Mouse (Mus musculus) embryonic fibroblast, embryonic 13.5 days (primary cell): ENCODE data around the gene Cars2. TPM values are rescaled to one million over a fixed set of nuclear protein-coding genes. Genes with fewer than 3 reads are reported as not detected.
"Not testable (repeated sequence)": the region's sequence is repeated elsewhere in the genome, so short reads cannot be mapped to it uniquely, and the experiment has no call there.

Experiments used
- H3K27ac ChIP-seq: 2 replicates; pipeline ENCODE4 v1.5.1; 2012; ENCODE audit warnings: low read length, control low read depth, inconsistent platforms; ENCODE audit not compliant: insufficient read depth
- H3K4me1 ChIP-seq: 2 replicates; pipeline ENCODE4 v1.6.1; 2011; ENCODE audit warnings: low read length; ENCODE audit not compliant: control insufficient read depth, insufficient read depth
- H3K4me3 ChIP-seq: 2 replicates; pipeline ENCODE4 v1.5.1; 2011; ENCODE audit warnings: mild to moderate bottlenecking, control low read depth, low read length; ENCODE audit not compliant: insufficient read depth
- CTCF ChIP-seq: IDR thresholded peaks from 2 replicates; pipeline ENCODE4 v1.5.1; 2011; ENCODE audit warnings: mild to moderate bottlenecking, control low read depth, low read length, moderate library complexity, borderline replicate concordance; ENCODE audit not compliant: insufficient read depth
- POLR2A ChIP-seq: IDR thresholded peaks from 2 replicates; pipeline ENCODE4 v1.6.1; 2011; ENCODE audit warnings: low read depth, mild to moderate bottlenecking, control low read depth, low read length, moderate library complexity
- polyA plus RNA-seq: library from polyadenylated mRNA; stranded (reverse); fragments of >200 nt; gene quantifications from 2 replicates; pipeline ENCODE4 v1.2.4, GENCODE M21; 2011; ENCODE audit warnings: low read depth; ENCODE audit not compliant: missing spikeins, insufficient read length

The Cars2 gene
- polyA plus RNA-seq, 1 experiment: 21.7 TPM

DNA sequence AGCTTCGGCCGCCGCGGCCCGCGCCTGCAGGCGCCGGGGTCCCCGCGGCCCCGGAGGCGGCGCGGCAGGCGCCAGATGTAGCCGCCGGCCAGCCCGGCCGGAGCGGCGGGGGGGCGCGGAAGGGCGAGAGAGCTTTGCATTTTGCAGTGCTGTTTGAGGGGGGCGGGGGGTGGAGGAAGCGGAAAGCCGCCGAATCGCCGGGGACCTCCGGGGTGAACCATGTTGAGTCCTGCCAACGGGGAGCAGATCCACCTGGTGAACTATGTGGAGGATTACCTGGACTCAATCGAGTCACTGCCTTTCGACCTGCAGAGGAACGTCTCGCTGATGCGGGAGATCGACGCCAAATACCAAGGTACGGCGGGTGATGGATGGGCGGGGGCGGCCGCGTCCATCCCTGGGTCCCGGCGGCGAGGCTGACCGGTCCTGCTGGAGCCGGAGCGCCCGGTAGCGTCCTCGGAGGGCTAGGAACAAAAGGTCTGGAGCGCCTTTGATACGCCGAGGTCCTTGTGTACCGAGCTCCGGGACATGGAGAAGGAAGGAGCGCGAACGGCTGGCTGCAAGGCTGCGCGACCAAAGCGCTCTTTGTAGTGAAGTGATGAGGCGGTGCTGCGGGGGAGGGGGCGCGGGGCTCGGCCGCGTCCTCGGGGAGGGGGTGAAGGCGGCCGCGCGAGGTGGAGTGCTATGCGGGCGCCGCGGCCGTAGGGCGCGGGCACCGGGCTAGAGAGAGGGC, 6.3 kb upstream of the Cars2 start:
- Histone ChIP-seq H3K4me1 (0 out of 2 replicates have a peak, but pooled peaks cover 1% of the 10 kb centered on the region), H3K4me3 (peak overlapping the region; percentile 76), H3K27ac (peak overlapping the region; percentile 89)
- TF ChIP-seq CTCF: no peak
- peak; percentile 19; the same call in 1 of the 2 replicates for TF ChIP-seq POLR2A

DNA sequence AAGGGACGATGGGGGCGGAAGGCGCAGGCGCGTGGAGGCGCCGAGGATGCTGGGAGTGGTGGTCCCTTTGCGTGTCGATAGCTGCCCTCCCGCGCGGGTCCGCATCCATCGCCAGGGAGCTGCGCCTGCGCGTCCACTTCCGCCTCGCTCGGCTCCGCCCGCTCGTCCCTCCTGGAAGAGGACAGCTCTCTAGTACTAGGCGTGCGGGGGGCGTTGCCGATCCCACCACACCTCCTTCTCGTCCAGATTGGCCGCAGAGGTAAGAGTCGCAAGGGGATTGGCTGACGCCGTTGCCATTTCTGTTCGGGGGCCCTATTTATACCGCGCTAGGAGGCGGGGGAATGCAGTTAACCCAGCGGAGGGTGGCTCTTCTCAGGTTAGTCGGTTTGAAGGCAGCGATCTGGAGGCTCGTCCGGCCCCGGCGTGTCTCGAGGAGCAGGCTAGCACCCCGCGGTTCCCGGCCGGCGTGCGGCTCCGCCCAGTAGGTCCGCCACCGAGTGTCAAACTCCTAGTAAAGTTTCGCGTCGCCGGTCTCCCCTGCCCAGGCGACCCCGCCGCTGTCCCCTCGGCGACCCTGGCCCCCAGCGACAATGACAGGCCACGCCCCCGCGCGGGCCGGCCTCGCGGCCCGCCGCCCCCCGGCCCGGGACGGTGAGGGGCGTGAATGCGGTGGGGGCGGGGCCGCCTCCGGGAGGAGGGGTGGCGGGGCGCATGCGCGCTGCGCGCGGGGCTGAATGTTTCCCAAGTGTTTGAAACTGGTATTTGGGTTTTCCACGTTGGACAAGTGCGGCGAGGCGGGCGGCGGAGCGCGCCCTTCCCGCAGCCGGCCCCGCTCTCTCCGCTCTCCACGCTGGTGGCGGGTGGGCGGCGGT, 5.4 kb upstream of the Cars2 start:
- Histone ChIP-seq H3K4me1 (0 out of 2 replicates have a peak, but pooled peaks cover 2% of the 10 kb centered on the region), H3K4me3 (peak overlapping the region; percentile 59), H3K27ac (peak overlapping the region; percentile 92)
- TF ChIP-seq POLR2A (peak; percentile 99), CTCF (no peak)

DNA sequence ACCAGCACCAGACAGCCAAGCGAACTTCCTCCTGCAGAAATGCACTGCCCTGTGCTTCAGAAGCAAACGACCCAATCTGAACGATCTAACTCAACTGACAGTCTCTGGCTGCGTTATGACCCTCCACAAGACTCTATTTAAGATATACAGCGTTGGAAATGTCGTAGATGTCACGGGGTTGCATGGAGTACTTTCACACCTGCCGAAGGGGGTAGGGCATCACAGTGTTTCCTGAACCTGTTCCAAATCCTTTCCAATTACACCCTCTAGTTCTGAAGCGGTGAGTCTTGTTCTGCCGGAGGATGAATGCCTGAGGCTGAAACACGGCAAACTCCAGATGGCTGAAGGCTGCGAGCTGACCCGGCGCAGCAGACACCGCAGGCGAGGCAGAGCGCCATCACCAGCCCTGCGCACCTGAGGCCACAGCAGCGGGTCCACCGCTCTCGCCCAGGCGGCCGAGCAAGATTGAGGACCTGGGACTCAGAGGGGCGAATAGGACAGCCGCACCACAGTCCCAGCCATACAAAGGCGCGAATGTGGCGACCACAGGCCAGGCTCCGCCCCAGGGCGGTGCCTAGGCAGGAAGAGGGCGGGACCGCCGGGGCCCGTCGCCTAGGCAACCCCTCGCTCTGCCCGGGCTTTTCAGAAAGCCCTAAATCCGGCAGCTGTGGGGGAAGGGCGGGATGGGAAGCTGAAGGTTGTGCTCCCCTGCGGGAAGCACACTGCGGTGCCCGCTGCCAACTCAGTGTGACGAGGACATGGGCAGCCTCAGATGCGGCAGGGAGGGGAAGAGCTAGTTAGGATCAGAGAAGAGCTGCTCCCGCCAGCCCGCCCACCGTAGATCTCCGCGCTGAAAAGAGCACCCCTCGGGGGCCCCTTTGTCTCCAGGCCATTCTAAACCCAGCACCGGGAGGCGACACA, 4.5 kb upstream of the Cars2 start, which contains the start of gene Ing1:
Gene Ing1, plus strand, starts transcription at position 773 of the 921 bp plus-strand sequence.
- TF ChIP-seq CTCF (no peak), POLR2A (peak; percentile 92)
- Histone ChIP-seq H3K4me1 (0 out of 2 replicates have a peak, but pooled peaks cover 4% of the 10 kb centered on the region), H3K27ac (peak within 1 kb of the TSS; percentile 92), H3K4me3 (peak within 1 kb of the TSS; percentile 59)

DNA sequence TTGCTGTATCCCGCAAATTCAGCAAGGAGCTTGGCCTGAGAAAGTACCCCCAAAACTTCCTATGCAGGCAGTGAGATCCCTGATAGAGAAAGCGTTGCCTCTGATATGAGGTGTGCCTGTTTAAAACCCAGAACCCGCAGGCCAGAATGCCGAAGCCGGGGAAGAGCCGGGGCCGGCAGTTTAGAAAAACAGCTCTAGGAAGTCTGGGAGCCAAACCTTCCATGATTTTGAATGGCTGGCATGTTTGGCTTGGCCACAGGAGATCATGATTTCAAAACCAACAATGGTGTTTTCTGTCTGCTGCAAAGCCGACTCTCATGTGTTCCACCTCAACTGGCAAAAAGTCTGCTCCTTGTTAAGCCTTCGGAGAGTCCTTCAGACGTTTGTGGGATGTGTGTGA, 1.8 kb upstream of the Cars2 start:
- H3K4me1 ChIP-seq: 0 out of 2 replicates have a peak, but pooled peaks cover 3% of the 10 kb centered on the region
- no peak overlapping the region for H3K4me3 ChIP-seq
- TF ChIP-seq CTCF (no peak), POLR2A (no peak)
- no peak overlapping the region for H3K27ac ChIP-seq

DNA sequence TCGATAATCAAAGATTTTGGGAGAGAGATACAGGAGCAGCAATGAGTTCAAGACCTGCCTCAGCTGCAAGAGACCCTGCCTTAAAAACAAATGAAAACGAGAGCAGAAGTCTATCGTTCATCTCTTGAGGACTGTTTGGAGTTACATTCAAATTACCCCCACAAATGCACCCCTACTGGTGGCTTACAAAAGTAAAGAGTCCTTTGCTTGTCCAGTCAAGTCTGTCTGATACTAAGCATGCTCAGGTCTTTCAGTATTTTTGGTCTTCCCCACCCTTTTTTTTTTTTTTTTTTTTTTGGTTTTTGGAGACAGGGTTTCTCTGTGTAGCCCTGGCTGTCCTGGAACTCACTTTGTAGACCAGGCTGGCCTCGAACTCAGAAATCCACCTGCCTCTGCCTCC, 914 bp upstream of the Cars2 start:
- not testable (repeated sequence) for H3K4me3 ChIP-seq, H3K4me1 ChIP-seq, H3K27ac ChIP-seq

DNA sequence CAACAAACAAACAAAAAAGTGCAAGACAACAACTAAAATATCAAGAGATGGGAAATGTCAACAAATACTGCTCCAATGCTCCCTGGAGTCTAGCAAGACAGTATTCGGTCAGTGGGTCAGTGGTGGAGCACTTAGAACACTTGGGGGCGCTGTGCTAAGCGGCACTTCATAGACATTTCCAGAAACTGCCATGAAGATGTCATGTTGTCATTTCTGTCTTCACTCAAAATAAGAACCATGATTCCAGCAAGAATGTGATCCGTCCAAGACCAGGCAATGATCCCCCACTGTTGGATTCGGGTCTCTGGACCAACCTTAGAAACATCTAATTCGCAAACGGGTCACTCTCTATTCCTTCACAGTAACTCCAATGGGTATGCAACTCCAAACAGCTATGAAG, 877 bp downstream of the Cars2 start:
- TF ChIP-seq CTCF (peak; percentile 17; the same call in 1 of the 2 replicates), POLR2A (no peak)
- Histone ChIP-seq H3K4me1 (0 out of 2 replicates have a peak, but pooled peaks cover 3% of the 10 kb centered on the region), H3K27ac (no peak overlapping the region), H3K4me3 (peak overlapping the region; percentile 59)

DNA sequence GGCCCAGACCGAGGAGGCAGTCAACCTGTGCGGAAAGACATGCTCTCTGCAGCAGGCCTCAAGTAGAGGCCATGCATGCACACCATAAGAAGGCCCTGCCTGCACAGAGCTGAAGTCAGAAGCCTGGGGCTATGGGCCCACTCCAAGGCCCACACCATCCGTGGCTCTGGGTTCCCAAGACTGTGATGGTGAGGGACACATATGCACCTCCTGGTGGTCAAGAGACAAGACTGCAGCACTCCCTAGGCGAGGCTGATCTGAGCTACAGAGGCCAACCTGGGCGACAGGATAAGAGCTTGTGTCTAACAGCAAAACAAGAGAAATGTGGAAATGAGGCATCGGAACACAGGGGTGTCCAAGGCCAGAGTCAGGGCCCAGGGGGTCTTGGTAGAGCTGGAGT, 3.5 kb downstream of the Cars2 start:
- H3K4me1 ChIP-seq: 0 out of 2 replicates have a peak, but pooled peaks cover 3% of the 10 kb centered on the region
- no peak; the same call in 1 of the 2 replicates for TF ChIP-seq CTCF
- TF ChIP-seq POLR2A: no peak

DNA sequence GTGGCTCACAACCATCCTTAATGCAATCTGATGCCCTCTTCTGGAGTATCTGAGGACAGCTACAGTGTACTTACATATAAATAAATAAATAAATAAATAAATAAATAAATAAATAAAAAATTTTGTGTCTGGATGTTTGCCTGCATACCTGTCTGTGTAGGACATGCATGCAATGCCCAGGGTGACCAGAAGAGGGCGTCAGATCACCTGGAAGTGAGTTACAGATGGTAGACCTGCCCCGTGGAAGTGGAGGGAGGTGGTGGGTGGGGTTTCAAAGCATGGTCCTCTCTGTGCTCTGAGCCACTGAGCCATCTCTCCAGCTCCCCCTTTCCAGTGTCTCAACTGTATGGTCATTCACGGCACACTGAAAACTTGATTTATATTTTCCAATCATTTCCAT, 6.2 kb downstream of the Cars2 start:
- H3K4me3 ChIP-seq: no peak overlapping the region
- TF ChIP-seq POLR2A (no peak), CTCF (peak; percentile 52; the same call in 1 of the 2 replicates)

More for the DNA sequence above, 3.5 kb downstream of the Cars2 start:
- Histone ChIP-seq H3K27ac (no peak overlapping the region), H3K4me3 (no peak overlapping the region)

DNA sequence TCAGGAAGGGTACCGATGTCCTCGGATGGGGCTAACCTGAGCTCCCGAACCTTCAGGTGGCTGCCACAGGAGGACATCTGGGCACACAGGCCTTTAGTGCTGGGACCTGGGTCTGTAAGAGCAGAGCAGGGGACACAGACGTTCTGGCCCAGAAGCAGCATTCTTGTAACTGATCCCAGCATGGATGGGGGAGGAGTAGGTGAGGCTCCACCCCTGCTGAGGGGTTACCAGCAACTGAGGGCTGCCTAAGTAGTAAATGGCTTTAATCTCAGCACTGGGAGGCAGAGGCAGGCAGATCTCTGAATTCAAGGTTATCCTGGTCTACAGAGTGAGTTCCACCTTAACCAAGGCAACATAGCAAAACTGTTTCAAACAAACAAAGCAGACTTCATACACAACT, 7.7 kb downstream of the Cars2 start:
- TF ChIP-seq POLR2A (no peak), CTCF (no peak)
- H3K4me3 ChIP-seq: no peak overlapping the region

More for the DNA sequence above, 6.2 kb downstream of the Cars2 start:
- no peaks in the 10 kb centered on the region for H3K4me1 ChIP-seq
- no peak overlapping the region for H3K27ac ChIP-seq

DNA sequence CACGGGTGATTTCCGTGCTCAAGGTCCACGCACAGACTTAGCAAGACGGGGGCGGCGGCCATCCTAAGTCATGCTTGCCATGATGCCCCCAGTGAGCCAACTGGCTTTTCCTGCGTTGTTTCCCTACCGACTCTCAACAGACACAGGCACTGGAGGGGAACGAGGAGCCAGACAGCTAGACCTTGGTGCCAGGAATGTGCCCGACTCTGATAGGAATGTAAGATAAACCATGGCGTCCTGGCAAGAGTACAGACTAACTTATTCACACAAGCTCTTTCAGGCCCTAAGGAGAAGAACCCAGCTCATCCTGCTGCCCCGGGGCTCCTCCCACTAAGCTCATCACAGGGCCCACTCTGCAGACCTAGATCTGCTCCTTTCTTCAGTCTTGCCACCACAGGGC, 8.6 kb downstream of the Cars2 start:
- Histone ChIP-seq H3K27ac (no peak overlapping the region), H3K4me3 (no peak overlapping the region), H3K4me1 (no peaks in the 10 kb centered on the region)
- TF ChIP-seq CTCF (no peak), POLR2A (no peak)

More for the DNA sequence above, 7.7 kb downstream of the Cars2 start:
- no peaks in the 10 kb centered on the region for H3K4me1 ChIP-seq
- H3K27ac ChIP-seq: no peak overlapping the region
